Mouse (Mus musculus): ENCODE data around the gene Myo9b.

The Myo9b gene

DNA sequence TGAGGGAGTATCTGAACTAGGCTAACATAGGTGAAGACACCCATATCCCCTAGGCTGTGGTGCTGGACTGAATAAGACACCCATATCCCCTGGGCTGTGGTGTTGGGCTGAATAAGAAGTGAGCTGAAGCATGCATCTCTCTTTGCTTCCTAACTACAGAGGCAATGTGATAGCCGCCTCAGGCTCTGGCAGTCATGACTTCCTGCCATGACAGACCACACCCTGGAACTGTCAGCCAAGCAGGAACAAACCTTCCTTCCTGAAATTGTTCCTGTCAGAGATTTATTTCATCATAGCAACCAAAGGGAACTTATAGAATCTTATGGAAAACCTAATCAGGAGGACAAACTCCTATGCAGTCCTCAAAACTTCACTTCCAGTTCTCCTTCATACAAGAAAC is 115.8 kb downstream of the Myo9b start:
- no peak for DNase-seq (ENCODE audit: low spot score)

DNA sequence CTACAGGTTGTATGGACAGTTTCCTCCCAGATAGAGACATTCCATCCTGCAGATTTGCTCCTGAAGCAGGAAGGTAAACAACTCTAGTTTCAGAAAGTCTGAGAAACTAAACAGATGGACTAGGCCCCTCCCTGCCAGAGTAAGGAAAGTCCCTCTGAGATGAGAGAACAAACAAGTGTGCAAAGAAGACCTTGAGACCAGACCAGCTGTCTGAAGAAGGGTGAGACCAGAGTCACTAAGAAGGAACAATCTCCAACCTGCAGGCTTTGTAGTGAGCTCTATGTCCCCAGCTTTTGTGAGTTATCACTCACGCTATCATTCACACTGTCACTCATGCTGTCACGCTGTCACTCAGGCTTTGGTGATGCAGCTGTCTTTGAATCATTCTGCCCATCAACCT is 119.2 kb downstream of the Myo9b start:
- DNase-seq (ENCODE audit: low spot score): no peak

DNA sequence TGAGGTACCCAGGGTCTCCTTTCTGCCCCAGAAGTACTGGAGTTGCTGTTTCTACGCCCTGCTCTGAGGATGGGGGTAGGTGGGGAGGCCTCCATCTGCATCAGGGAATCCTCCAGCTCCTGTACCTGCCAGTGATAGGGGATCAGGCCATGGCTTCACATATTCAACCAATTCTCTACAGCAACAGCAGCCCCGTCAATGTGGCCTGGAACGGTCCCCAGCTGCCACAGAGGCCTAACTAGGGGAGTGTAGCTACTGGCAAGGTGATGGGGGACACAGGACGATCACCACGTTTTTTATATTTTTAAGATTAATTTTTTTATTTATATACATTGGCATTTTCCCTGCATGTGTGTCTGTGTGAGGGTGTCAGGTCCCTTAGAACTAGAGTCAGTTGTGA is 119.9 kb downstream of the Myo9b start:
- DNase-seq (ENCODE audit: low spot score): no peak

DNA sequence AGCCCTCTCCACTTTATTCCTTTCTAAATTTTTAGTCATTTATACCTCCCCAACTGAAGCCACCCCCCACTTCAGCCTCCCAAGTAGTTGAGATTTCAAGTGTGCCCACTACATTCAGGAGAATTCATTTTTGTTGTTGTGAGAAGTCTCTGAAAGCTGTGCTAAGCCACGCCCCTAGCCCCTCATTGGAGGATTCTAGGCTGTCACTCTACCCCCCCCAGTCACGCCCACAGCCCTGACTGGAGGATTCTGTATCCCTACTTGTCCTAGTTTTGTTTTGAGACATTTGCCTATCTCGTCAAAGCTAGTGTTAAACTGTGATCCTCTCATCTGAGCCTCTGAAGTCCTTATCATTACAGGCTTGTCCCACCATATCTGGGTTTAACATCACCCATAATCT is 120.4 kb downstream of the Myo9b start:
- DNase-seq (ENCODE audit: low spot score): no peak

DNA sequence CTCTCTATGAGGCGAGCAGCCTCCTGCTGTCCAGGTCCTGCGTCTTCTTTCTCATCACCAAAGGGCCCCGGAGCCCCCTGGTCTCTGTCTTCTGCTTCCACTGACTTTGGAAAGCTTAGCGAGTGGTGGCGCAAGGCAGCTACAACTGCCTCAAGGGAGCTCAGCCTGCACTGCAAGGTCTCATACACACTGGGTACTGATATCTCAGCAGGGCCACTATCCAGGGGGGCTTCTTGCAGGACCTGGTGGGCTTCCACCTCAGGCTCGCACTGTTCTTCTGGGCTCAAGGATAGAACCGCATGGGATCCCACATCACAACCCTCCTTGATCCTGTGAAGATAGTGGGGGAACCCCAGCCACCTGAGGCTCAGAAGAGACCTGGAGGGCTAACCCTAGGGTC is 122.0 kb downstream of the Myo9b start:
- DNase-seq (ENCODE audit: low spot score): no peak

DNA sequence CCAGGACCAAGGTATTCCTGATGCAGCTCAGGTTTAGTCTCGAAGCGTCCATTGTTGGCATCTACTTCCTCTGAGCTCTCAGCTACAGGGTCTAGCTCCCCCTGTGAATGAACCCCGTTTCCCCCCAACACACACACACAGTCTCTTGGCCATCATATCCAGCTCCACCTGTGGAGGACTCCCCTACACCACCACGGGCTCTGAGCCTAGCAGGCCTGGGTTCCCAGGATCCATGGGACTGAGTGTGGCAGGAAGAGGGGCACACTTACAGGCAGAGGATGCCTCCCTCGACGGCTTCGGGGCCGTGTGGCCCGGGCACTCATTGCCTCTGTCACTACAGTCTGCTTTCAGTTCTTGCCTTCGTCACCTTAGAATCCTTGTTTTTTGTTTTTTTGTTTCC is 122.6 kb downstream of the Myo9b start:
- DNase-seq (ENCODE audit: low spot score): no peak

DNA sequence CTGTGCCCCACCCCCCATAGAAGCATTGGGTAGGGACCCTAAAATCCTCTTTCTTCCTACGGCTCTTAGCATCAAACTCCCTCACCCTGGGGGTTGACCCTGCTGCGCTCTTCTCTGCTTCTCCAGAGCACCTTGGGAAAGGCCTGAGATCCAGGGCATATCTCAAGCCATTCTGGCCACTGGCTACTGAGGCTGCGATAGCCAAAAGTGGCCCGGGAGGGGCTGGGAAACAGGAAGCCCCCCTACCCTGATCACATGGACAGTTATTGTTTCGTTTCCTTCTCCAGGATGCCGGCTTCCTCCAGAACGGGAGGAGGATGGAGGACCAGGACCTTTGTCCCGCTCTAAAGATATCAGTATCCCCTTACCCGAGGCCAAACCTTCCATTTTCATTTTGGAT is 123.1 kb downstream of the Myo9b start, which contains the start of gene Ushbp1:
TSS of gene Ushbp1 (minus strand) at position 174 of the 400 bp plus-strand sequence.
- no peak for DNase-seq (ENCODE audit: low spot score)

DNA sequence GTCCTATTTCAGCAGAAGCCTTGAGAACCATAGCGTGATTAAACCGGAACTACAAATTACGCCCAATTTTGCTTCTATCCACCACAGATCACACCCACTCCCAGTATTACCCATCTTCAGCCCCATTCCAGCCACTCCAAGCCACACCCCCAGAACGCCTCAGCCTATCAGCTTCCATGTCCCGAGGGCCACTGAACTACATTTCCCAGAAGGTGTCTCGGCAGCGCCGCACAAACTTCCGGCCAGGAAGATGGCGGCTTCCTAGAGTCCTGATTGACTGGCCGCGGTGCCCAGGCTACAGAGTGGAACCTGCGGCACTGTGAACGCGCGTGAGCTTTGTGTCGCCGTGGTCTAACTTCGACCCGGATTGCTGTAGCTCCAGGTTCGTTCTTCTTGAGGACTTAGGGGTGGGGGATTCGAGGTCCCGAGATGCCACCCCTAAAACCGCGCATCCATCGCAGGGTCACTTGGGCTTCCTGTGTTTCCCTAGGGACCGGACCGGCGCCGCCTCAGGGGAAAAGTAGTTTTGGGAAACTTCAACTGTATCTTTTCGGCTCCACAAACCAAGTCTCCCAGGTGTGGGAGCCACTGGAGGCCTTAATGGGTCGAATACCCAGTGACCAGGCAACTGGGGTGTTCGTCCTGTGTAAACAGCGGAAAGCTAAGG is 124.3 kb downstream of the Myo9b start, which contains the start of gene Babam1:
TSS of gene Babam1 (plus strand) at position 223 of the 667 bp plus-strand sequence.
- peak; percentile 80 for DNase-seq (ENCODE audit: low spot score)

DNA sequence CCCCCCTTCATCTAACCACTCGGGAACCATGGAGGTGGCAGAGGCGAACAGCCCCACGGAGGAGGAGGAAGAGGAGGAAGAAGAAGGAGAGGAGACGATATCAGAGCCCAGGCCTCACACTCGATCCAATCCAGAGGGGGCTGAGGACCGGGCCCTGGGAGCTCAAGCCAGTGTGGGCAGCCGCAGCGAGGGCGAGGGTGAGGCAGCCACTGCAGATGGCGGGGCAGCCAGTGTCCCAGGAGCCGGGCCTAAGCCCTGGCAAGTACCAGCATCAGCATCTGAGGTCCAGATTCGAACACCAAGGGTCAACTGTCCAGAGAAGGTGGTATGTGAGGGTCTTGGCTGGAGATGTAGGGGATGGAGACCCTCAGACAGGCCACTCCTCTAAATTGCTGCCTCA is 125.2 kb downstream of the Myo9b start:
- no peak for DNase-seq (ENCODE audit: low spot score)

DNA sequence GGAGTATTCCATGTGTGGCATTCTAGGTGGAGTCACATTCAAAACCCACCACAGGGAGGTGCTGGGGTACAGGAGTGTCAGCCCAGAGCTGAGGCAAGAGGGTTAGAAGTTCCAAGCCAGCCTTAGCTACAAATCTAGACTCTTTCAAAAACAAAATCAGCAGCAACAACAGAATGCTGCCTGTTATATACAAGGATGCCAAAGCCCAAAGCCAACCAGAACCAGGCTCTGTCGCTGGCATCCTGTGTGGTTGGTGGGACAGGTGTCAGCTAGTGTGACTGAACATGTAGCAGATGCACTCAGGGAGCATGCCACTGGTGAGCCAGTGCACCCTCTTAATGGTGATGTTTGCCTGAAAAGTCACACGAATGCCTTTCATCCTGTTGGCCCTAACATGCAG is 128.3 kb downstream of the Myo9b start:
- DNase-seq (ENCODE audit: low spot score): no peak

DNA sequence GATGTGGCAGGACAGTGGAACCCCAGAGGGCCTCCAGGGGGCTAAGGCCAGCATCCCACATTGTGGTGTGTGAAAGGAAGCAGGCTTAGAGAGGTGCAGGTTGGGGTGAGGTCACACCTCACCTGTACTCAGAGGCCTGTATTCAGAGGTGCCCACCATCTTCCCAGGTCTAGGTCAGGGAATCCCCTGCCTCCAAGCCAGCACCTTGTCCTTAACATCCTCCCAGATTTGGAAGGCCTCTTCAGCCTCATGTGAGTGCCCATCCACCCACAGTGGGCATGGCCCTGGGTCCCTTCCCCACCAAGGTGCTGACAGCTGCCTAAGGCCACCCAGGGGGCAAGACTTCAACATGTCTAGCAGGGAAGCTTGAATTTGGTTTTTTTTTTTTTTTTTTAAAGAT is 128.9 kb downstream of the Myo9b start:
- no peak for DNase-seq (ENCODE audit: low spot score)

DNA sequence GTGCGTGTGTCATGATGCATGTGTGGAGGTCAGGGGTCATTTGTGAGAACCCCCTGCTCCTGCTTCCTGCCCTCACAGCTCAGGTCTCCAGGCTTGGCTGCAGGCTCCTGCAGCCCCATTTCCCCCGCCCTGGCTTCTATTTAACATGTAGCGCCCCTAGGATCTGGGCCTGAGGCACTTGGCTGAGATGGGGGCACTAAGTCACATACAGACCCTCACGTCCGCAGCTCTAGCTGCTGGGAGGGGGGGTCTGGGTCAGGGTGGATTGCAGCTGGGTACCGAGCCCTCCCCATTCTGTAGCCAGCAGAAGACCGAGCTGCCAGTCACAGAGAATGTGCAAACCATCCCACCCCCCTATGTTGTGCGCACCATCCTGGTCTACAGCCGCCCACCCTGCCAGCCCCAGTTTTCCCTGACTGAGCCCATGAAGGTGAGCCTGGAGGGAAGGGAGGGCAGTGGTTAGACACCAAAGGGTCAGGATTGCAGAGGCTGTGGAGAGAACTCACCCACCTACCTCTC is 130.0 kb downstream of the Myo9b start:
- DNase-seq (ENCODE audit: low spot score): no peak

DNA sequence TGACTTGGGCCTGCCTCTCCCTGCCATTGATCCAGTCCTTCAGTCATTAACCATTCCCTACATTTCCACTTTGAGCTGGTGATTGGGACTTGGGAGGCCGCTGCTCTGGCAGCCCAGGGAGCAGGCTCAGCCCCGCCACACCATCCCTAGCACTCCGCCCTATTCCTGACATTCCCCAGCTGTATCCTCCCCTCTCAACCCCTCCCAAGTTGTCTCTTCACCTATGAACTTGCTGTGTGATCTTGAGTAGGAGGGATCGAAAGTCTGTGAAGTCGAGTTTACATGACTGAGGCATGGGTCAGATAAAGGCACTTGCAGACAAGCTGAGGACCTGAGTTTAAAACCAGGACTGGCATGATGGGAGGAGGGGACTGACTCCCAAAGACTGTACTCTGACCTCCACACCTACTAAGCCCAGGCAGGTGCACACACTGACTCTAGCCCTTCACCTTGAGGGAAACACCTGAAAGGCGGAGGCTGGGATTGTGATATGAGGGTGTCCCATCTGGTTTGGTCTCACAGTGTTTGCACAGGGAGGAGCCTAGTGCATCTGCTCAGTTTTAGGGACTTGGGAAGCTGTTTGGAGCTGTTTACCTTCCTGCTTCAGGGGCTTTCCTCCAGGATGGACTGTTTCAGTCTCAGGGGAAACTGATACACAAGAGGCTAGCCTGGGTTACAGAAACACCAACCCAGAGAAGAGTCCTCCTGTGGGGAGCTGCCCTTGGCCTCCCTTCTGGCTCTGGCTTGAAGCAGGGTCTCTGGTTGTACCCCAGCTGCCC is 130.8 kb downstream of the Myo9b start:
- DNase-seq (ENCODE audit: low spot score): no peak

DNA sequence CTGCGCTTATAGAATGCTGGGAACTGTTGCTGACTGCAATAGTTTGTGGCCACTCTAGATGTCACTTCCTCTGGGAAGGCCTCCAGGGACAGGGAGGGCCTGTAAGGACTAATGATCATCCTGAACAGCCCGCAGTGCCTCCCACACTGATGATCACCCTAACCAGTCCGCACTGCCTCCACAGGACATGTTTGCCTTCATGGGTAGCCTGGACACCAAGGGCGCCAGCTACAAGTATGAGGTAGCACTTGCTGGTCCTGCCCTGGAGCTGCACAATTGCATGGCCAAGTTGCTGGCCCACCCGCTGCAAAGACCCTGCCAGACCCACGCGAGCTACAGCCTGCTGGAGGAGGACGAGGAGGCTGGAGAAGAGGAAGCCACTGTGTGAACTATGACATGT is 131.5 kb downstream of the Myo9b start:
- DNase-seq (ENCODE audit: low spot score): no peak

DNA sequence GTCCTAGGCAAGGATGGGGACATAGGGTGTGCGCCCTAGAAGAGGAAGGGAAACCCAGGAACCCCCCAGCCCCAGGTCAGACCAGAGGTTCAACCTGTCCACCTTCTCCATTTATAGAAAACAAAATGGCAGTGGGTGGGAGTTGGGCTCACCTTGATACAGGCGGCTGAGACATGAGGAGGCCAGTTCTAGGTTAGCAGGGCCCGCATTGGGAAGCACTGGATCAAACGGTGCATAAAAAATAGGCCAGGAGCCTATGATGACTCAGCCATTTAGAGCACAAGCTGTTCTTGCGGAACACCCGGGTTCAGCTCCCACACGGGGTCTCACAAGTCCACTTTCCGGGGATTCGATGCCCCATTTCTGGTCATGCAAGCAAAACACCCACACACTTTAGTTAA is 132.4 kb downstream of the Myo9b start:
- no peak for DNase-seq (ENCODE audit: low spot score)

DNA sequence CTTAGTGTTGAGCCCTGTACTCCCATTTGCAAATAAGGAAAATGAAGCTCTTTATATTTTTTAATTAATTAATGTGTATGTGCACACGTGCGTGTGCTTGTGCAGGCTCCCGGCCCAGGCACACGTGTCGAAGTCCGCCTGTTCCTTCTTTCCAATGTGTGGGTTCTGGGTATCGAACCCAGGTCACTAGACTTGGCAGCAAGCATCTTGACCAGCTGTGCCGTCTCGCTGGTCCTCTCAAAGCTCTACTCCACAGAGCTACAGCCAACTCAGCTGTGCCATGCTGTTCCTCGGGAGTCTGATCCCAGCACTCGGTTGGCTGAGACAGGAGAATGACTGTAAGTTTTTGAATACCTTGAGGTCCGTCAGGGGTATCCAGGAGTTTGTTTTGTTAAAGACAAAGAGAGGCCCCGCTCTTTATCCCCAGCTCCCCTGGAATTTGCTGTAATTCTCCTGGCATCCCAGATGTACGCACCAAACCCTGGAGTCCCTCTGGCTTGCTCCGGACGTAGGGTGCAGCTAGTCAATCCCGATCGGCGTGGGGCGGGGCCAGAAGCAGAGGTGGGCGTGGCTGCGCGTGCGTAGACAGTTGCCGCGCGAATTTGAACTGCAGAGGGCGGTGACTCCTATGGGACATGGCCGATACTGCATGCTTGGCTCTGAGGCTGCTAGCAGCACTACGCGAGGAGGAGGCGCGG is 133.0 kb downstream of the Myo9b start, which contains the start of gene Ankle1:
TSS of gene Ankle1 (plus strand) at position 610 of the 698 bp plus-strand sequence.
- DNase-seq (ENCODE audit: low spot score): peak; percentile 99

DNA sequence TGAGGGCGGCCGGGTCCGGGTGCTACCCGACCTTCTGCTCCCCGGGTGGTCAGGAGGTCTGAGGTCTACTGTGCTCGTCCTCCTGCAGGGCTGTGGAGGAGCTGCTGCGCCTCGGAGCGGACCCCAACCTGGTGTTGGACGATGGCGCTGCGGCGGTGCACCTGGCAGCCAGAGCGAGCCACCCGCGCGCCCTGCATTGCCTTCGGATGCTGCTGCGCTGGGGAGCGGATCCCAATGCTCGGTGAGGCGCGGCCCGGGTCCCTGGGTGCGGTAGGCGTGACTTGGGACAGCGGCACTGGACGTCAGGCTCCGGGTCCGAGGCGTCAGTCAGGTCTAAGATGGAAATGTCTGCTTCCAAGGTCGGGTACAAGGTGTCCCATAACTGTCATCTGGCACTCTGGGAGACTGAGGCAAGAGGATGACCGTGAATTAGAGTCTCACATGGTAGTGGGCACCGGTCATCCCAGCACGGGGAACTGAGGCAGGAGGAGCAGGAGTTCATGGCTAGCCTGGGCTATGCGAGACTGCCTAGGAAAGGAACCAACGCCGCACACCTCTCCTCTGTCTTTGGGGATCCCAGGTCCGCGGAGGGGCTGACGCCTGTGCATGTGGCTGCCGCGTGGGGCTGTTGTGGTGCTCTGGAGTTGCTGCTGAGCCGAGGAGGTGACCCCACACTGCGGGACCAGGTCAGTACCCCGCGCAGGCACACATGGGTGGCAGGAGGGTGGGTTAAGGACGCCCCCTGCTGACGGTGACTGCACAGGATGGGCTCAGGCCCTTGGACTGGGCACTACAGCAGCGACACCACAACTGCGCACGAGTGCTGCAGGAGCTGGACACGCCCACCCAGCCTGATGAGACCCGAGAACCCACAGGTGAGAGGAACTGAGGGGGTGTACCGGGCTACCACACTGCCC is 133.8 kb downstream of the Myo9b start:
- peak; percentile 51 for DNase-seq (ENCODE audit: low spot score)

DNA sequence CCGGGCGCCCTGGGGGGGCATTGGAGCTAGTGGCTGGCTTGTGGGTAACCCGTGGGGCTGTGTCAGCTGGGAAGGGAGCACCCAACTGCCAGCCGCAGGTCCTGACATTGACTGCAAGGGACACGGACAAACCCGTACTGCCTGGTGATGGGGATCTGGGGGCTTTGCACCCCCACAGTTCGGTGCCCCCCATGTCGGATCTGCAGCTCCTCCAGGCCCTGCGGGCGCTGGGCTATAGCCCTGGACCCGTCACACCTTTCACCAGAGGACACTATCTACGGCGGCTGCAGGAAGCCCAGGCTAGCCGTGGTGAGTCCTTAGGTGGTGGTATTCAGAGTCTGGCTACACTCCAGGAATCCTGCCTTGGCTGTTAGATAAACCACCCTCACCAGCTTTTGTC is 134.9 kb downstream of the Myo9b start:
- no peak for DNase-seq (ENCODE audit: low spot score)

DNA sequence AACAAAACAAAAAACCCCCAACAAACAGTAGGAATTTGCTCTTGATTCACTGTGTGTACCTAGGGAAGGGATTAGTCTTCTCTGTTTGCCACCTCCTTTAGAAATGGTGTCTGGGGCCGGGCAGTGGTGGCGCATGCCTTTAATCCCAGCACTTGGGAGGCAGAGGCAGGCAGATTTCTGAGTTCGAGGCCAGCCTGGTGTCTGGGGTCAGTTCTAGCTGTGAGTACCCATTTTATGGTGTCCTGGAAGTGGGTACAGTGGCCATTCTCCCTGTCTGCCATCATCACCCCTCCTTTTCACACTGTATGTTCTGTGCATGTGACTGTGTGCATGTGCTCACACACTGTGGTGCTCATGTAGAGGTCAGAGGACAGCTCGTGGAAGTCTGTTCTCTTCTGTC is 135.7 kb downstream of the Myo9b start:
- no peak for DNase-seq (ENCODE audit: low spot score)
